8 mouse cellular contexts compared by ENCODE assay signal in the genomic region with DNA sequence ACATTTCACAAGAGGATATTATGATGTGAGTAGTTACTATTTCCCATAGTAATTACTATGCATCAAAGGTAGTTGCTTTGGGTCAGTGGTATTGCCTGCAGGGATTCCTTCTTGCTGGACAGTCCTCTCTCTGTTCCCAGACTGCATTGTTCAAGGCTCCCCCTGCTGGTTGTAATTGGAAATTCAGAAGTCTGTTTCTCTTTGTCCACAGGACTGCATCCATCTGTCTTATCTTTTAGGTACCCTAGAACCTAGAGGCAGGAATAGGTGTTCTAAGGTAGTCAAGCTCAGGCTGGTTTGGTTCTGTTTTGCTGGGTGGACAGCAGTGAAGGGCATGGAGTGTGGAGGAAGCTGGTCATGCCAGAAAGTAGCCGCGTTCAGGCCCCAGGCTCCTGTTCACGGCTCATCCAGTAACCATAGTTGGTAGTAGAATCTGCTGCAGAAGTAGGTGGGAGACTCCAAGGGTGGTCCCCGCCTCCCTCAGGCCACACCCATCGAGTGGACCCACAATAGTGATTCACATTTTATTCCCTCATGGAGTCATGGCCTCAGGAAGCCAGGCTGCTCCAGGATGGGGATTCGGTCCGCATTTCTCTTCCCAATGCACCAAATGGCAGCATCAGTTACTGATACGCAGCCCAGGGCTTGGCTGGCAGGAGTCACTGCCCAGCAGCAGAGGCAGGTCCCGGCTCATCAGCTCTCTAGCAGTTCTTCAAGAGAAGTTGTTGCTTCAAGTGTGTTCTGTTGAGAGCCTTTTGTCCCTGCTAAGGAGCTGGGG. TPM values are rescaled to one million over a fixed set of nuclear protein-coding genes. Genes with fewer than 3 reads are reported as not detected.
DNase-seq lines count a peak whose midpoint lies in the region; ATAC-seq and TF ChIP-seq lines count a peak whose summit lies in the region.

No protein-coding gene starts in this region.

- H3K27me3 ChIP-seq in heart, embryonic 10.5 days (ENCODE audit: insufficient read depth, poor library complexity, severe bottlenecking): no peaks in the 10 kb centered on the region
- H3K27me3 ChIP-seq in intestine, embryonic 16.5 days (replicated peaks; ENCODE audit: control insufficient read depth, insufficient read depth, low read length): no peaks in the 10 kb centered on the region

- no peak overlapping the region for H3K4me2 ChIP-seq in intestine, embryonic 16.5 days (ENCODE audit: low read depth, low read length)

- ATAC-seq in intestine, embryonic 16.5 days: peak; percentile 74

- H3K9me3 ChIP-seq in heart, embryonic 10.5 days: no peaks in the 10 kb centered on the region
- no peaks in the 10 kb centered on the region for H3K9me3 ChIP-seq in intestine, embryonic 16.5 days (ENCODE audit: control insufficient read depth, low read length)

- no peak overlapping the region for H3K27ac ChIP-seq in heart, embryonic 10.5 days
- H3K27ac ChIP-seq in intestine, embryonic 16.5 days (ENCODE audit: low read length): no peak overlapping the region

- no peaks in the 10 kb centered on the region for H3K4me1 ChIP-seq in heart, embryonic 10.5 days
- H3K4me1 ChIP-seq in intestine, embryonic 16.5 days (ENCODE audit: control insufficient read depth, insufficient read depth, low read length): no peaks in the 10 kb centered on the region
- H3K4me1 ChIP-seq in lung, adult 2 months (ENCODE audit: control insufficient read depth, insufficient read depth, low read length): no peaks in the 10 kb centered on the region

- peak; percentile 40 to 78 for DNase-seq in heart, adult 18-20 months
- no peak for DNase-seq in heart, embryonic 10.5 days (ENCODE audit: low spot score)
- DNase-seq in CD4-positive, CD25-positive, alpha-beta regulatory T cell, adult 2 months (ENCODE audit: low read depth, low spot score): peak; percentile 72
- DNase-seq in brain, embryonic 14.5 days (ENCODE audit: low read depth): peak; percentile 74
- DNase-seq in fibroblast of lung, adult 2 months (ENCODE audit: low read depth): peak; percentile 21
- peak; percentile 16 for DNase-seq in lung, adult 2 months
- peak; percentile 19 for DNase-seq in spleen, adult 12 weeks (ENCODE audit: low spot score)

- TF ChIP-seq CTCF in brain, embryonic 14.5 days (IDR thresholded peaks at IDR 0.05; ENCODE audit: borderline replicate concordance, extremely low read depth, insufficient read depth, insufficient read length): peak; percentile 70; the same call in 1 of the 2 replicates
- peak; percentile 50 for TF ChIP-seq CTCF in lung, adult 2 months (IDR thresholded peaks at IDR 0.05; ENCODE audit: insufficient read depth, low read length)

- WGBS in heart, embryonic 10.5 days: 69% methylated on average over 9 of the region's 9 CpGs
- 72% methylated on average over 9 of the region's 9 CpGs for WGBS in intestine, embryonic 16.5 days
- WGBS in lung, adult 2 months: 66% methylated on average over 9 of the region's 9 CpGs

- no peaks in the 10 kb centered on the region for H3K36me3 ChIP-seq in heart, embryonic 10.5 days
- H3K36me3 ChIP-seq in intestine, embryonic 16.5 days (ENCODE audit: control insufficient read depth, insufficient read depth, low read length): no peaks in the 10 kb centered on the region

- no peak overlapping the region for H3K9ac ChIP-seq in intestine, embryonic 16.5 days (ENCODE audit: low read depth, low read length)

- no peak overlapping the region for H3K4me3 ChIP-seq in heart, embryonic 10.5 days
- no peak overlapping the region for H3K4me3 ChIP-seq in intestine, embryonic 16.5 days (ENCODE audit: low read length)
- H3K4me3 ChIP-seq in lung, adult 2 months (replicated peaks; ENCODE audit: extremely low read depth, low read depth, low read length): no peak overlapping the region

- TF ChIP-seq POLR2A in brain, embryonic 14.5 days (IDR thresholded peaks at IDR 0.05; ENCODE audit: borderline replicate concordance, extremely low read depth, insufficient read depth, insufficient read length, poor library complexity, severe bottlenecking): no peak
- no peak for TF ChIP-seq POLR2A in lung, adult 2 months (IDR thresholded peaks at IDR 0.05; ENCODE audit: borderline replicate concordance, extremely low read depth, low read depth, low read length)

RNA-seq across cellular contexts. Expression of a gene that starts 51.7 kb away (rescaled TPM):
- total RNA-seq in heart, adult 18-20 months (2021): 100 to 1,000 TPM; 201 to 202 TPM
- 325 and 347 TPM in 2 replicates for polyA plus RNA-seq in heart, embryonic 10.5 days (2016; fragmentation: Nextera tagmentation; extraction: Ambion mirVana)
- polyA plus RNA-seq in brain, embryonic 14.5 days (2012; rRNA removed): 331 and 389 TPM in 2 replicates
- 220 and 232 TPM in 2 replicates for polyA plus RNA-seq in intestine, embryonic 16.5 days (2015; fragmentation: Nextera tagmentation; extraction: Ambion mirVana)
- polyA plus RNA-seq in lung, adult 2 months (2012; rRNA removed): 81.6 and 92.2 TPM in 2 replicates
